Mouse (Mus musculus): ENCODE data around the gene Olfr1263. TPM values are rescaled to one million over a fixed set of nuclear protein-coding genes. Genes with fewer than 3 reads are reported as not detected.

Gene Olfr1263
- not detected in 2 replicates for polyA plus RNA-seq (2015; fragmentation: Nextera tagmentation; extraction: Ambion mirVana)

DNA sequence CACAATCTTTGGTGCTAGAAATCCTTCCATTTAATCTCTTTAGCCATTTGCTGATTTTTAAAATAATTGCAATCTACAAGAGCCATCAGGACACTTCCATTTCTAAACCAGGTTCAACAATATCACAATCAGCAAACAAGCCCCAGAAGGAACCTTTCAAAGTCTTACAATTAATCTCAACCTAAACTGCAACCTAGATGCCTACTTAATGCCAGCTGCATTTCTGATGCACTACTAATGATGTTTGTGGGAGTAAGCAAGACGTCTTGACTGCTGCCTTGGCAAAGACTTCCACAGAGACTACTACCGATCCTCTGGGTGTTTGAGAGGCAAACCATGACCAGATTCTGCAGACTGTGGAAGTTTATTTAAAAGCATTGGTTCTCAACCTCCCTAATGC is at the start of gene Olfr1263:
Gene Olfr1263 (plus strand): TSS at position 301 of the 400 bp plus-strand sequence.
- no peak for ATAC-seq (ENCODE audit: low FRiP score, low read depth)
- H3K9me3 ChIP-seq: no peaks in the 10 kb centered on the region
- H3K9ac ChIP-seq: no peak within 1 kb of the TSS
- WGBS: 83% methylated on average over 2 of the region's 2 CpGs
- H3K27ac ChIP-seq (replicated peaks): no peak within 1 kb of the TSS
- H3K27me3 ChIP-seq: no peaks in the 10 kb centered on the region
- H3K4me3 ChIP-seq: no peak within 1 kb of the TSS
- no peaks in the 10 kb centered on the region for H3K4me1 ChIP-seq (replicated peaks)
- no peaks in the 10 kb centered on the region for H3K36me3 ChIP-seq
- H3K4me2 ChIP-seq: no peak within 1 kb of the TSS

DNA sequence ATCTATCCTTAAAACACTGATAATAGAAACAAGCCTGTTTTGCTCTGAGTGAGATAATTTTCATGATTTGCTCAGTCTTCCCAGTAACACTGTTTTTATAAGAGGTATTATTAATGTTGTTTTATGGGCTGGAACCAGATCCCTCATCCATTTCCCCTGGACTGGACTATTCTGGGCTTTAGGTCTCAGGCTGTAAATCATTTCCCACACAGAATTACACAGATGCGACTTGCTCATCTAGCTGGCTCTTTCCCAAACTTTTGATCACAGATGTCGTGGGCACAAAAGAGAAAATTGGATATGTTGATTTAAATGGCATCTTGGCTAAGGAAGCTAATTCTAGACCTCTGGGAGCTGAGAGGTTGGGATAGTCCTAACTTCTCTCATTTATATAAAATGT is 37.7 kb upstream of the Olfr1263 start, which contains the start of gene Olfr1260:
Gene Olfr1260 (plus strand): TSS at position 157 of the 400 bp plus-strand sequence.
- WGBS: 60% methylated on average over 2 of the region's 2 CpGs
- Histone ChIP-seq H3K9me3 (no peaks in the 10 kb centered on the region), H3K4me2 (no peak within 1 kb of the TSS), H3K36me3 (no peaks in the 10 kb centered on the region), H3K4me3 (no peak within 1 kb of the TSS), H3K27me3 (no peaks in the 10 kb centered on the region), H3K27ac (replicated peaks) (no peak within 1 kb of the TSS), H3K9ac (no peak within 1 kb of the TSS), H3K4me1 (replicated peaks) (no peaks in the 10 kb centered on the region)
- ATAC-seq (ENCODE audit: low FRiP score, low read depth): no peak

DNA sequence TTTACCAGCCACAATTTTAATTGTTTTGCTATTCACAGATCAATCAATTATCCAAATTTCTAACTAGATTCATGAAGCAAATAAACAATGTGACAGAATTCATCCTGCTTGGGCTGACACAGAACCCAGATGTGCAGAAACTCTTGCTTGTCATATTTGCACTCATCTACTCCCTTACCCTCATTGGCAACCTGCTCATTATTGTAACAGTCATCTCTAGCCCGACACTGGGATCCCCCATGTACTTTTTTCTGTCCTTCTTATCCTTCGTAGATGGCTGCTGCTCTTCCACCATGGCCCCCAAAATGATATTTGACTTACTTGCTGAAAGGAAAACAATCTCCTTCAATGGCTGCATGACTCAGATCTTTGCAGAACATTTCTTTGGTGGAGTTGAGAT is 34.2 kb upstream of the Olfr1263 start:
- no peak for ATAC-seq (ENCODE audit: low FRiP score, low read depth)
- WGBS: 89% methylated on average over 2 of the region's 2 CpGs

DNA sequence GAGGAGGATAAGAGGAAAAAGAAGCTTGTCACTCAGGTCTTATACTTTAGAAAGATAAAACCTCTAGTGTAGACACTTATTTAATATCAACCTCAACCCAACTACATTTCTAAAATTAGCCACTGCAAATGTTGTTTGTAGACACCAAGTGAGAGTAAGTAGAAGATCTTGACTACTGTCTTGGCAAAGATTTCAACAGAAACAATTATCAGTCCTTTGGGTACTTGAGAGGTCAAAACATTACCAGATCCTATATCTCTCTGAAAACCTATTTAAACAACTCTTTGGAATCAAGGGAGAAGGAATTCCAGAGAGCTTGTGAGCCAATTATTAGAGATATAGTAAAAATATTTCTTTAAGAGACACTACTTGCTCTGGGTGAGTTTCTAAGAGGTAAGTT is 21.0 kb upstream of the Olfr1263 start, which contains the start of gene Olfr1261:
Gene Olfr1261 (plus strand): TSS at position 301 of the 400 bp plus-strand sequence.
- Histone ChIP-seq H3K4me3 (no peak within 1 kb of the TSS), H3K27ac (replicated peaks) (no peak within 1 kb of the TSS), H3K4me1 (replicated peaks) (no peaks in the 10 kb centered on the region), H3K9me3 (no peaks in the 10 kb centered on the region), H3K27me3 (no peaks in the 10 kb centered on the region), H3K4me2 (no peak within 1 kb of the TSS), H3K36me3 (no peaks in the 10 kb centered on the region), H3K9ac (no peak within 1 kb of the TSS)
- no peak for ATAC-seq (ENCODE audit: low FRiP score, low read depth)

More for the DNA sequence above, 34.2 kb upstream of the Olfr1263 start:
- H3K9me3 ChIP-seq: no peaks in the 10 kb centered on the region
- H3K27me3 ChIP-seq: no peaks in the 10 kb centered on the region
- no peak overlapping the region for H3K9ac ChIP-seq
- H3K4me3 ChIP-seq: no peak overlapping the region
- H3K27ac ChIP-seq (replicated peaks): no peak overlapping the region
- H3K4me2 ChIP-seq: no peak overlapping the region
- H3K4me1 ChIP-seq (replicated peaks): no peaks in the 10 kb centered on the region
- H3K36me3 ChIP-seq: no peaks in the 10 kb centered on the region

DNA sequence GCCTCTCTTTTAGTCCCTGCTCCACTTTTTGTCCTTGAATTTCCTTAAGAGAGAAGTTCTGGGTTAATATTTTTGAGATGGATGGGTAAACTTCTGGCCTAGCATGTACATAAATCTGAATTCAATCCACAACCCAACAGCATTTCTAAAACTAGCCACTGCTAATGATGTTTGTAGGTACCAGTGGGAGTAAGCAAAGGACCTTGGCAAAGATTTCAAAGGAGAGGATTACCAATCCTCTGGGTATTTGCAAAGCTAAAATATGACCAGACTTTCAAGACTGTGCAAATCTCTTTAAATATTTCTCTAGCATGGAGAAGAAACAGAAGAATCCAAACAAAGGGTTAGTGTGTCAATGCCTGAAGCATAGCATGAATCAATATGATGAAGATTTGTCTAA is 12.1 kb upstream of the Olfr1263 start, which contains the start of gene Olfr1262:
Gene Olfr1262 (plus strand): TSS at position 301 of the 400 bp plus-strand sequence.
- no peaks in the 10 kb centered on the region for H3K9me3 ChIP-seq
- no peak within 1 kb of the TSS for H3K4me2 ChIP-seq
- no peaks in the 10 kb centered on the region for H3K27me3 ChIP-seq
- no peak within 1 kb of the TSS for H3K27ac ChIP-seq (replicated peaks)
- no peak for ATAC-seq (ENCODE audit: low FRiP score, low read depth)
- no peaks in the 10 kb centered on the region for H3K36me3 ChIP-seq
- no peak within 1 kb of the TSS for H3K9ac ChIP-seq
- H3K4me1 ChIP-seq (replicated peaks): no peaks in the 10 kb centered on the region
- no peak within 1 kb of the TSS for H3K4me3 ChIP-seq

DNA sequence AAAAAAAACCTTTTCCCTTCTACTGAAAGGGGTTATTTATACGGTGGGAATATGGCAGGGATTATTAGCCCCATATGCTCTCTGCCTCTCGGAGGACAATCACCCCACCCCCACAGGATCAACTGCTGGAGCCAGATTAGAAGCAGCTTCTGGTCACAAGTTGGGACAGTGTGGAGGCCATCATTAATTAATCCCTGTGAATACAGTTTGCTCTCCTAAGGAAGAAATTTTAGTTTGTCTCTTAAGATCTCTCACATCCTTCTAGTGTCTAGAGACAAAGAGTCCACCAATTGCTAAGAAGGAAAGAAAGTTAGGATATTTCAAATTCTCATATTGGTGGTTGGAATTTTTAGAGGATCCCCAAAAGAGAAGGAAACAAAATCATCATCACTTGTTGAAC is 13.5 kb downstream of the Olfr1263 start, which contains the start of gene Olfr1264:
Gene Olfr1264 (minus strand): TSS at position 101 of the 400 bp plus-strand sequence.
- 86% methylated on average over 2 of the region's 2 CpGs for WGBS
- Histone ChIP-seq H3K27me3 (no peaks in the 10 kb centered on the region), H3K9me3 (no peaks in the 10 kb centered on the region), H3K9ac (no peak within 1 kb of the TSS), H3K4me1 (replicated peaks) (no peaks in the 10 kb centered on the region), H3K27ac (replicated peaks) (no peak within 1 kb of the TSS), H3K4me3 (no peak within 1 kb of the TSS), H3K36me3 (no peaks in the 10 kb centered on the region), H3K4me2 (no peak within 1 kb of the TSS)
- no peak for ATAC-seq (ENCODE audit: low FRiP score, low read depth)

DNA sequence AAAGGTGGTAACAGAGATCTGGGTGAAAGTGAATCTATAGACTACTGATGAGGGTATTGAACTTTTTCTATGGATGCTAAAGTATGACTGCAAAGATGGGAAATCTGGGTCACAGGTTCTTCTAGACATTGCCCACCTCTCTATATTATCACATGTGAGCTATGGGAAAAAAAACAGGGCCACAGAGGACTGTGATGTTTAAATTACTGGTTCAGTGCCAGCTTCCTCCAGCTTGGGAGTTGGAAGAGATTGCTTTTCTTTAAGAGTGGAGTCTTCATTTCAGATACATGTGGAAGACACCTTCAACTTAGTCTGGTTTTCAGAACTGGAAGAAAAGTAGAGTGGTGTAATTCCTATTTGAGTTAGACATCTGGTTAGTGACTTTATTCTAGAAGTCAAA is 23.1 kb downstream of the Olfr1263 start, which contains the start of gene Olfr1265:
Gene Olfr1265 (plus strand): TSS at position 301 of the 400 bp plus-strand sequence.
- H3K9ac ChIP-seq: no peak within 1 kb of the TSS
- no peaks in the 10 kb centered on the region for H3K27me3 ChIP-seq
- no peak within 1 kb of the TSS for H3K4me2 ChIP-seq
- no peak within 1 kb of the TSS for H3K4me3 ChIP-seq
- no peaks in the 10 kb centered on the region for H3K9me3 ChIP-seq
- no peaks in the 10 kb centered on the region for H3K4me1 ChIP-seq (replicated peaks)
- no peaks in the 10 kb centered on the region for H3K36me3 ChIP-seq
- no peak within 1 kb of the TSS for H3K27ac ChIP-seq (replicated peaks)
- ATAC-seq (ENCODE audit: low FRiP score, low read depth): no peak

DNA sequence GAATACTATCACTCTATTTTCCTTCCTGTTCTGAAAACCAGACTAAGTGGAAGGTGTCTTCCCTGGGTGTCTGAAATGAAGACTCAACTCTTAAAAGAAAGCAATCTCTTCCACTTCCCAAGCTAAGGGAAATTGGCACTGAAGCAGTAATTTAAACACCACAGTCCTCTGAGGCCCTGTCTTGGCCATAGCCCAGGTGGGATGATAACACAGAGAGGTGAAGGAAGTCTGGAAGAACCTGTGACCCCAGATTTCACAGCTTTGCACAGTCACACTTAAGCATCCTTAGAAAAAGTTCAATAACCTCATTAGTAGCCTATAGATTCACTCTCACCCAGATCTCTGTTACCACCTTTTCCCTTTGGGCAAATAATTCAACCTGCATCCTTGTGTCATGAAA is 51.6 kb downstream of the Olfr1263 start, which contains the start of gene Olfr140:
Gene Olfr140 (minus strand): TSS at position 101 of the 400 bp plus-strand sequence.
- H3K4me2 ChIP-seq: no peak within 1 kb of the TSS
- no peak for ATAC-seq (ENCODE audit: low FRiP score, low read depth)

More for the DNA sequence above, 51.6 kb downstream of the Olfr1263 start, which contains the start of gene Olfr140:
- Histone ChIP-seq H3K27me3 (no peaks in the 10 kb centered on the region), H3K9ac (no peak within 1 kb of the TSS), H3K36me3 (no peaks in the 10 kb centered on the region), H3K4me3 (no peak within 1 kb of the TSS), H3K4me1 (replicated peaks) (no peaks in the 10 kb centered on the region), H3K9me3 (no peaks in the 10 kb centered on the region), H3K27ac (replicated peaks) (no peak within 1 kb of the TSS)

Other genes with a start within 250 kb of the Olfr1263 start
- not detected in 2 replicates for gene Olfr1254, start 218.5 kb upstream of the Olfr1263 start, polyA plus RNA-seq (2015; fragmentation: Nextera tagmentation; extraction: Ambion mirVana)
- gene Olfr1255, start 200.1 kb upstream of the Olfr1263 start, polyA plus RNA-seq (2015; fragmentation: Nextera tagmentation; extraction: Ambion mirVana): not detected in 2 replicates
- gene Olfr1256, start 170.6 kb upstream of the Olfr1263 start, polyA plus RNA-seq (2015; fragmentation: Nextera tagmentation; extraction: Ambion mirVana): not detected in 2 replicates
- gene Olfr48, start 163.9 kb upstream of the Olfr1263 start, polyA plus RNA-seq (2015; fragmentation: Nextera tagmentation; extraction: Ambion mirVana): 0.12 TPM in 1 of 2 replicates, not detected in the other
- not detected in 2 replicates for gene Olfr1257, start 133.7 kb upstream of the Olfr1263 start, polyA plus RNA-seq (2015; fragmentation: Nextera tagmentation; extraction: Ambion mirVana)
- gene Olfr1258, start 84.8 kb upstream of the Olfr1263 start, polyA plus RNA-seq (2015; fragmentation: Nextera tagmentation; extraction: Ambion mirVana): not detected in 2 replicates
- not detected in 2 replicates for gene Olfr1259, start 63.5 kb upstream of the Olfr1263 start, polyA plus RNA-seq (2015; fragmentation: Nextera tagmentation; extraction: Ambion mirVana)
- gene Olfr1260, start 37.8 kb upstream of the Olfr1263 start, polyA plus RNA-seq (2015; fragmentation: Nextera tagmentation; extraction: Ambion mirVana): not detected in 2 replicates
- not detected in 2 replicates for gene Olfr1261, start 20.9 kb upstream of the Olfr1263 start, polyA plus RNA-seq (2015; fragmentation: Nextera tagmentation; extraction: Ambion mirVana)
- not detected in 2 replicates for gene Olfr1262, start 12.0 kb upstream of the Olfr1263 start, polyA plus RNA-seq (2015; fragmentation: Nextera tagmentation; extraction: Ambion mirVana)
- gene Olfr1264, start 13.4 kb downstream of the Olfr1263 start, polyA plus RNA-seq (2015; fragmentation: Nextera tagmentation; extraction: Ambion mirVana): not detected in 2 replicates
- gene Olfr1265, start 23.2 kb downstream of the Olfr1263 start, polyA plus RNA-seq (2015; fragmentation: Nextera tagmentation; extraction: Ambion mirVana): not detected in 2 replicates
- gene Olfr140, start 51.5 kb downstream of the Olfr1263 start, polyA plus RNA-seq (2015; fragmentation: Nextera tagmentation; extraction: Ambion mirVana): not detected in 2 replicates
- not detected in 2 replicates for gene Olfr1269, start 109.3 kb downstream of the Olfr1263 start, polyA plus RNA-seq (2015; fragmentation: Nextera tagmentation; extraction: Ambion mirVana)
- not detected in 2 replicates for gene Olfr32, start 130.2 kb downstream of the Olfr1263 start, polyA plus RNA-seq (2015; fragmentation: Nextera tagmentation; extraction: Ambion mirVana)
- gene Olfr1270, start 141.0 kb downstream of the Olfr1263 start, polyA plus RNA-seq (2015; fragmentation: Nextera tagmentation; extraction: Ambion mirVana): not detected in 2 replicates
- gene Olfr1506, start 212.4 kb downstream of the Olfr1263 start, polyA plus RNA-seq (2015; fragmentation: Nextera tagmentation; extraction: Ambion mirVana): not detected in 2 replicates
- gene Olfr142, start 245.5 kb downstream of the Olfr1263 start, polyA plus RNA-seq (2015; fragmentation: Nextera tagmentation; extraction: Ambion mirVana): not detected in 2 replicates

All from hindbrain, embryonic 15.5 days (tissue).